Mouse (Mus musculus): ENCODE data around the gene Clca3a2. TPM values are rescaled to one million over a fixed set of nuclear protein-coding genes. Genes with fewer than 3 reads are reported as not detected.
"Not testable (repeated sequence)": the region's sequence is repeated elsewhere in the genome, so short reads cannot be mapped to it uniquely, and the experiment has no call there.

Gene Clca3a2
- total RNA-seq (2012; rRNA removed) (0.08 and 0.13 TPM in 2 replicates), polyA plus RNA-seq (2012; ENCODE audit: insufficient read depth in 1 of 2, insufficient read length in 2 of 2, low read depth in 1 of 2, low replicate concordance in 2 of 2, missing spikeins in 1 of 2) (1 to 10 TPM in 1 of 2 experiments, not detected in 1; 1.5 TPM)

DNA sequence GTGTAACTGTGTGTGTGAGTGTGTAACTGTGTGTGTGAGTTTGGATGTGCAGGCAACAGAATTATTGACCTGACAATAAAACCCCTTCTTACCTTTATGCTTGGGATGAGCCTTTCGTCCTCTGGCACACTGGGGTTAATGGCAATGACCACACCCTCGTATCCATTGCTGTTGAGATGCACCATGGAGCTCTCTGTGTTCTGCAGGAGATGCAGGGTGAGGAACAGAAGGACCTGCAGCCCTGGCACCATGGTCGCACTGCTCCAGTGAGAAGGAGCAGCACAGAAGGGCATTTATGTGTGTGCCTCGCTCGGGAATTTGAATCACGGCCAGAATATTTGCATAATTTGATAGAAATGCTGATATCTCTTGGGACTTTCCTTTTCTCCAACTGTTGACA lies at the start of gene Clca3a2:
Gene Clca3a2, minus strand, starts transcription at position 276 of the 400 bp plus-strand sequence.
- not testable (repeated sequence) for H3K4me1 ChIP-seq (ENCODE audit: control insufficient read depth in 1 of 2, insufficient read depth in 2 of 2, low read length in 2 of 2); H3K79me2 ChIP-seq (ENCODE audit: control insufficient read depth, insufficient read depth, low read length, poor library complexity); H3K36me3 ChIP-seq (ENCODE audit: control insufficient read depth in 1 of 2, insufficient read depth in 2 of 2, low read length in 2 of 2); H3K4me3 ChIP-seq (ENCODE audit: control insufficient read depth in 1 of 2, insufficient read depth in 1 of 2, low read depth in 2 of 2, low read length in 2 of 2); H3K27me3 ChIP-seq (ENCODE audit: control insufficient read depth in 1 of 2, insufficient read depth in 2 of 2, low read length in 2 of 2); H3K9me3 ChIP-seq (replicated peaks; ENCODE audit: insufficient read depth, low read length); DNase-seq (ENCODE audit: low read depth, low spot score); H3K27ac ChIP-seq (ENCODE audit: control insufficient read depth, low read depth, low read length); H3K9ac ChIP-seq (ENCODE audit: control insufficient read depth, low read depth, low read length, poor library complexity, severe bottlenecking)

DNA sequence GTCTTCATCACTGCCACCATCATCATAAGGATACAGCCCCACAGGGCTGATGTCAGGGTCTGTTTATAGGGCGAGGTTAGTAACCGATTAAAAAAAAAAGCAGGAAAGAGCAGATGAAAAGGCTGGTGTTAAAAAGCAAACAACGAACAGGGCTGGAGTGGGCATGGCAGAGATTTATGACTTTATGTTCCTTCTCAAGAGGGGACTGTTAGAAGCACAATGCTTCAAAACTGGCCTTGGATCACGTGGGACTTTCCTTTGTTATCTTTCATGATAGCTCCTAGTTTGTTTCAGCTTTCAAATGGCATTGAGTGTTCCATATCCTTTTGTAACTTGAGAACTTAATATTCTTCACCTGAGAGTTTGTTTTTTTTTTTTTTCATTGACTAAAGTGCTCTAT lies 30.3 kb upstream of the Clca3a2 start:
- Histone ChIP-seq H3K36me3 (ENCODE audit: control insufficient read depth in 1 of 2, insufficient read depth in 2 of 2, low read length in 2 of 2) (no peaks in the 10 kb centered on the region), H3K79me2 (ENCODE audit: control insufficient read depth, insufficient read depth, low read length, poor library complexity) (no peaks in the 10 kb centered on the region), H3K4me1 (ENCODE audit: control insufficient read depth in 1 of 2, insufficient read depth in 2 of 2, low read length in 2 of 2) (no peaks in the 10 kb centered on the region), H3K9me3 (replicated peaks; ENCODE audit: insufficient read depth, low read length) (no peaks in the 10 kb centered on the region), H3K9ac (ENCODE audit: control insufficient read depth, low read depth, low read length, poor library complexity, severe bottlenecking) (no peak overlapping the region), H3K27ac (ENCODE audit: control insufficient read depth, low read depth, low read length) (no peak overlapping the region), H3K4me3 (ENCODE audit: control insufficient read depth in 1 of 2, insufficient read depth in 1 of 2, low read depth in 2 of 2, low read length in 2 of 2) (no peak overlapping the region), H3K27me3 (ENCODE audit: control insufficient read depth in 1 of 2, insufficient read depth in 2 of 2, low read length in 2 of 2) (no peaks in the 10 kb centered on the region)
- TF ChIP-seq E2F4 (IDR thresholded peaks at IDR 0.05; ENCODE audit: borderline replicate concordance, low read depth, low read length) (no peak), TCF12 (IDR thresholded peaks at IDR 0.05; ENCODE audit: low read depth, low read length) (no peak), RCOR1 (IDR thresholded peaks at IDR 0.05; ENCODE audit: low read depth, low read length) (no peak), NRF1 (IDR thresholded peaks at IDR 0.05; ENCODE audit: insufficient read depth, low read depth, low read length, poor library complexity, severe bottlenecking) (no peak), USF1 (IDR thresholded peaks at IDR 0.05; ENCODE audit: low read depth, low read length) (no peak), GABPA (IDR thresholded peaks at IDR 0.05; ENCODE audit: low read depth, low read length) (no peak), ELF1 (IDR thresholded peaks at IDR 0.05; ENCODE audit: low read depth, low read length) (no peak), POLR2AphosphoS5 (IDR thresholded peaks at IDR 0.05; ENCODE audit: borderline replicate concordance, low read depth, low read length) (no peak), ETS1 (IDR thresholded peaks at IDR 0.05; ENCODE audit: low read depth, low read length) (no peak), TBP (IDR thresholded peaks at IDR 0.05; ENCODE audit: low read depth, low read length) (no peak), MAX (IDR thresholded peaks at IDR 0.05; ENCODE audit: low read length) (no peak), UBTF (IDR thresholded peaks at IDR 0.05; ENCODE audit: borderline replicate concordance, insufficient read depth, low read depth, low read length) (no peak), USF2 (IDR thresholded peaks at IDR 0.05; ENCODE audit: borderline replicate concordance in 1 of 2, insufficient read depth in 1 of 2, low read depth in 1 of 2, low read length in 2 of 2) (no peak), TAL1 (IDR thresholded peaks at IDR 0.05; ENCODE audit: low read length) (no peak), JUND (IDR thresholded peaks at IDR 0.05; ENCODE audit: low read depth, low read length) (no peak), POLR2AphosphoS2 (IDR thresholded peaks at IDR 0.05; ENCODE audit: low read length) (no peak), EP300 (IDR thresholded peaks at IDR 0.05; ENCODE audit: low read depth in 1 of 2, low read length in 2 of 2) (no peak), HCFC1 (IDR thresholded peaks at IDR 0.05; ENCODE audit: low read depth, low read length) (no peak), POLR2A (IDR thresholded peaks at IDR 0.05; ENCODE audit: control insufficient read depth in 1 of 2, insufficient read depth in 1 of 2, low read depth in 1 of 2, low read length in 2 of 2, poor library complexity in 1 of 2) (no peak), MYC (IDR thresholded peaks at IDR 0.05; ENCODE audit: low read depth, low read length) (no peak)
- DNase-seq (ENCODE audit: low read depth, low spot score) = no peak

DNA sequence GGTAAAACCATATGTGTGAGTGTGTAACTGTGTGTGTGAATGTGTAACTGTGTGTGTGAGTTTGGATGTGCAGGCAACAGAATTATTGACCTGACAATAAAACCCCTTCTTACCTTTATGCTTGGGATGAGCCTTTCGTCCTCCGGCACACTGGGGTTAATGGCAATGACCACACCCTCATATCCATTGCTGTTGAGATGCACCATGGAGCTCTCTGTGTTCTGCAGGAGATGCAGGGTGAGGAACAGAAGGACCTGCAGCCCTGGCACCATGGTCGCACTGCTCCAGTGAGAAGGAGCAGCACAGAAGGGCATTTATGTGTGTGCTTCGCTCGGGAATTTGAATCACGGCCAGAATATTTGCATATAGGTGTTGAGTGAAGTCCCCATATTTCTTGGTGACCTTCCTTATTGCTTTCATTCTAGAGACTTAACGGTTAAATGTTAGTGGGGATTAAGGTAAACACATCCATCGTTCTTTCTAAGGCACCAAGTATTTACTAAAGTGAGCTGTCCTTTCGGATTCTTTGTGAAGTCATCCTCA lies 29.8 kb upstream of the Clca3a2 start, which contains the start of gene Clca3b:
Gene Clca3b, minus strand, starts transcription at position 344 of the 543 bp plus-strand sequence.
- not testable (repeated sequence) for DNase-seq (ENCODE audit: low read depth, low spot score); H3K4me3 ChIP-seq (ENCODE audit: control insufficient read depth in 1 of 2, insufficient read depth in 1 of 2, low read depth in 2 of 2, low read length in 2 of 2); H3K27me3 ChIP-seq (ENCODE audit: control insufficient read depth in 1 of 2, insufficient read depth in 2 of 2, low read length in 2 of 2); H3K9ac ChIP-seq (ENCODE audit: control insufficient read depth, low read depth, low read length, poor library complexity, severe bottlenecking); H3K4me1 ChIP-seq (ENCODE audit: control insufficient read depth in 1 of 2, insufficient read depth in 2 of 2, low read length in 2 of 2); H3K36me3 ChIP-seq (ENCODE audit: control insufficient read depth in 1 of 2, insufficient read depth in 2 of 2, low read length in 2 of 2); H3K79me2 ChIP-seq (ENCODE audit: control insufficient read depth, insufficient read depth, low read length, poor library complexity); H3K27ac ChIP-seq (ENCODE audit: control insufficient read depth, low read depth, low read length); H3K9me3 ChIP-seq (replicated peaks; ENCODE audit: insufficient read depth, low read length)
